Mouse (Mus musculus): Measurements from ENCODE around the gene Prap1.

DNA sequence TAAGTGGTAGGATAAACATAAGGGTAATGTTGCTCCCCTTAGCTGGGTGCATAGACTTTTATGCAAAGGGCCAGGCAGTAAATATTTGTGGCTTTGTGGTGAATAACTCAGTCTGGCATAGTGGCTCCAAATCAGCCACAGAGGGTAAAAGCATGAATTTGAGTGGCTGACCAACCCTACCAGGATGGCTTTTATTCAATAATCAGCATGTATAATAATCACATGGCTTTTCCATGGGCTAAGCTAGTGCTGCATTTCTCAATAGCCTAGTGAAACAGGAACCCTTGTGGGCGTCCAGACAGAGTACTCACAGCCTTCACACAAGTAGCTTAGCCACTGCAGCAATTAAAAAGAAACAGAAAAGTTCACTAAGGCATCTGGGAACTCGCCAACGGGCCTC lies 18.7 kb downstream of the Prap1 start:
- TF ChIP-seq CTCF (IDR thresholded peaks at IDR 0.05; ENCODE audit: borderline replicate concordance, insufficient read depth, low read length) (no peak), POLR2A (IDR thresholded peaks at IDR 0.05; ENCODE audit: low read depth, low read length) (no peak)
